Mouse (Mus musculus) c-Kit-positive CD71-negative TER-119-negative erythroid progenitor cells, embryonic 14.5 days (primary cell): ENCODE results near the gene Mcfd2.
A peak's percentile ranks its signal among the peaks of the same experiment; 100 is the strongest.
"Not testable (repeated sequence)": the region's sequence is repeated elsewhere in the genome, so short reads cannot be mapped to it uniquely, and the experiment has no call there.

ENCODE experiments used
- DNase-seq: peaks from one replicate; pipeline ENCODE4 v3.0.0-alpha.2; 2013; ENCODE audit warnings: low read depth

Gene Mcfd2

DNA sequence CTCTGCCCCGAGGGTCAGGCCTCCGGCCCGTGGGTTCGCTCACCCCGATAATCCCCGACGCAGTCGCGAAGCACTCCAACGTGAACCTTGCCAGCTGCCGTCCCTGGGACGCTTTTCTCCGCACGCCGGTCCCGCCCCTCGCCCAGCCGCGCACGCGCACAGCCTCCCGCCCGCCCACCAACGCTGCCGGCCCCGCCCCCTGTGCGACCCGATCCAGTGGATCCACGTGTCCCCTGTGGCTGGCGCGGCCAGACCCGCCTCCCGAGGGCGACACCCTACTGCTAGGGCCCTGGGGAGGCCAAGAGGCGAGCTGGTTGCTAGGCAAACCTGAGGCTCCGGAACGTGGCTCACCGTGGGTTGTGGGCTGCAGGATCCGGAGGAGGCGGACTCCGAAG is at the start of gene Mcfd2:
TSS of gene Mcfd2 (minus strand) at position 144 of the 395 bp plus-strand sequence.
- DNase-seq = peak; percentile 75

DNA sequence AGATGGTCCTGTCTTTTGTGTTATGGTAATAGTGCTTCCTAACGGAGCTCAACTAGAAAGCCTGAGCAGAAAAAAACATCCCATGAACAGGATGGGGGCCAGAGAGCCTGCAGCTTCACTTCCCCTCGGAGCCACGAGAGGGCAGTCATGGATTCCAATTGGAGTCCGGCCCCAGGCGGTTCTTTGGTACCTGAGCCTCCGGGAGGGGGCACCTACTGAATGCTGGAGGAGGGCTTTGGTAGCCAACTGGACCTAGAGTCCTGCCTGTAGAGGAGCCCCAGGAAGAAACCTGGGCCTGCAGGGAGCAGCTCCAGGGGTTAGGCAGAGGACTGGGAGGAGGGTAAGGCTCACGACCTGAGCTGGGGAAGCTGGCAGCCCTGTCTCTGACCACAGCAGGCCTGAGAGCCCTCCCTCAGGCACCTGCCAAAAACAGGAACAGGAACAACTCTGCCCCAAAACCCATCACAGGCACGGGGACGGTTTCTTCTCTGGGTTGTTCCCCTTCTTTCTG is 49.3 kb upstream of the Mcfd2 start:
- peak; percentile 83 for DNase-seq

DNA sequence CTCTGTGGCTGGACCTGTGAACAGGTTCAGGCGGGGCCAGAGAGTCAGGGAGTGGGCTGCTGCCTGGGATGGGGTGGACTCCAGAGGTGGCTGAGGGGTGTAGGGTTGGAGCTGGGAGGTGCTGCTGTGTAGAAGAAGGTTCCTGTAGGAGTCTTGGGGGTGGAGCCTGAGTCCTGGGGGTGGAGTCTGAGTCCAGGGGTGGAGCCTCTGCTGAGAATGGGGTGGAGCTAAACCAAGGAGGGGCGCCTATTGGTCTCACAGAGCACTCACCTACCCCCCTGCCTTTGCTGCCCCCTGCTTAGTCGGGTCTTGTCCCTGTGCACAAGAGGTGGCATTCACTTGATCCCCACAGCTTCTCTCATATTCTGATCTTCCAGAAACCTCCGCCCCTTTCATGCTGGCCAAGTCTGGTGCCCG is 48.8 kb upstream of the Mcfd2 start:
- DNase-seq = peak; percentile 31

- DNase-seq = no peak
These were observed 48.4 kb upstream of the Mcfd2 start for GRCm38 (mm10) chr17:87314121-87314520.

DNA sequence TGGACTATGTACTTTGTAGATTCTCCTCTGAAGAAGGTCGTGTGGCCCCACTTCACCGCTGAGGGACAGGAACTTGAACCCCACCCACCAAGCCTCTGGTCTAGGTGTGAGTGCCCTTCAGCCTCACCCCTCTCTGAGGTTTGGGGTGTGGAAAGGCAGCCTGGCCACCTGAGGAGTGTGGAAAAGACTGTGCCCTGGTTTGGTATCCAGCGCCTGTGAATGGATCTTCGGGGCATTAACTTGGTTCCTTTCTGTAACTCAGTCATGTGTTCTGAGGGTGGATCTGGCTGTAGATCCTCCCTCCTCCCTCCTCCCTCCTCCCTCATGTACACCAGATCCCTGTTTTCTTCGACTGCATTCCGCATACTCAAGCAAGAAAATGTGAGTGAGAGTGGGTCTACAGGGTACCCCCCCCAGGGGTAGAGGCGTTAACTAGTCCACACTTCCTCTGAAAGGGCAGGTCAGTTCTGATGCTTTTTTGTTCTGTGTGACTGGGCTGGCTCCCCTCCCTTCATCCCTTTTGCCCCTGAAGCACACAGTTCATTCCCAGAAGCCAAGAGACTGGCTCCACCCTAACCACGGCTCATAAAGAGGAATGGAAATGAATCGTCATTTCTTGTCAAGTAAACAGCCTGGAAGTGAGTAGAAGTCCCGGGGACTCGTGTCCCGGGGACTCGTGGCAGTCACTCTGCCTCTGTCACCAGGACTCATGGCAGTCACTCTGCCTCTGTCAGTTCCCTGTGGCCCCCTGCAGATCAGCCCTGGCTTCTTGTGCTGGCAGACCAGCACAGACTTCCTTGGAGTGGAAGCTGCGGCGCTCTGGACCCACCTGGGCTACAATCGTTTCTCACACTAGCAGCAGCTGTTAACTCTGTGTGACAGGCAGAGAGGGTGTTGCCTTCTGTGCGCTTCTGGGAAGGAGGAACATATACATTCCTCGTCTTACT is 47.5 kb upstream of the Mcfd2 start:
- no peak for DNase-seq

DNA sequence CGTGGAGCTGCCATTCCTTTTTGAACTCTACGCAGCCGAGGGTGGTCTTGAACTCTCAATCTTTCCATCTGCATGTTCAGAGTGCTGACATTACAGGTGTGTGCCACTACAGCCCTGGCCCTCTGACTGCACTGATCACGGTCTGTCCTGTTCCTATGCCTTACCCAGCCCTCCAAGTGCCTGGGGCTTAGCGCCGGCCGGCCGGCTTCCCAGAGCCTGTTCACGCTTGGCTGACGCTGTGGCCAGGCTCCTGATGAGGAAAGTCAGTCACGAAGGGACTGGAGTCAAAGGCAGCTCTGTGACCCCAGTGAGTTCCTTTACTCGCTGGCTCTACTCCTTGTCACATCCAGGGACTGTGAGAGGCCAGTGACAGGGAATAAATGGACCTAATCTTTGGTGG is 46.6 kb upstream of the Mcfd2 start:
- DNase-seq = no peak

- no peak for DNase-seq
These were observed 44.8 kb upstream of the Mcfd2 start for GRCm38 (mm10) chr17:87310497-87310896.

DNA sequence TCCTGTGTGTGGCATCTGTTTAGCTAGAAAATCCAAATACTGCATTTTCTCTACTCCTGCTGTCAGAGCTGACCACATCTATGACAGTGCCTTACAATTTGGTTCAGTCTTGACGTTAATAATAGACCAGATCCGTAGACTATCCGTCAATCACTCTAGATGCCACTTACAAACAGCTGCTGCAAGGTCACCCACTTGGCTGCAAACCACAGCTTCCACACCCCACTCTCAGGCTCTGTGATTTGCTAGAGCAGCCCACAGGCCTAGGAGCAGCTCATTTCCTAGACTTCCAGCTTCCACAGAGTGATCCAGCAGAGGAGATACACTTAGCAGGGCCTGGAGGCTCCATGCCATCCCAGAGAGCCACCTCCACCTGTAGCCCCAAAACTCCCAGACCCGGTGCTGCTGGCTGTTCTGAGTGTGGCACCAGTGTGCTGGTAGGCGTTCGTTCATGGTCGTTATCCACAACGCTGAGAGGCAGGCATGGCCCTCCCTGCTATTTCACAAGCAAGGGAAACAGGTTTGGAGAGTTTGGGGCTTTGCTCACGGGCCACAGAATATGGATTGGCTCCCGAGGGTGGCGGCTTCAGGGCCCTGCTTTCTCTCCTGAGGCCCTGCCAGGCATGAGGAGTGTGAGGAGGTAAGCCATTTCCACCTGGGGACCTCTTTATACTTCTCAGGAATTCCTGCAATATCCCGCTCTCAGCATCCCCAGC is 43.5 kb upstream of the Mcfd2 start:
- DNase-seq = no peak

GRCm38 (mm10) chr17:87306746-87307145 is 41.0 kb upstream of the Mcfd2 start:
- no peak for DNase-seq

DNA sequence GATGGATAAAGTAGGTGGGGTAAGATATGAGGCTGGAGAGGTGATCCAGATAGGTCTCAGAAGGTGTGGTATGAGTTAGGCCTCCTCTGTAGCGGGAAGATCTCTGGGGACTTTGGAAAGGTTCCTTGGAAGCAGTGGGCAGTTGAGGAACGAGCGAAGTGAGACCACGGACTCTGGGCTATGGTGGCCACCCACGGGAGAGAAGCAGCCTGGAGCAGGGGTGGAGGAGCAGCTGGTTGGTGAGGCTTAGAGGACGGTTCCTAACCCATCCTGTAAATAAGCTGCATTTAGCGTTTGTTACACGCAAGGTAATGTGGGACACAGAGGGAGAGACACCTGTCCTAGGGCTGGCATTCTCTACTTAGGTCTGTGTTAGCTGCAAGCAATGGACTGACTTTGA is 39.3 kb upstream of the Mcfd2 start:
- no peak for DNase-seq

DNA sequence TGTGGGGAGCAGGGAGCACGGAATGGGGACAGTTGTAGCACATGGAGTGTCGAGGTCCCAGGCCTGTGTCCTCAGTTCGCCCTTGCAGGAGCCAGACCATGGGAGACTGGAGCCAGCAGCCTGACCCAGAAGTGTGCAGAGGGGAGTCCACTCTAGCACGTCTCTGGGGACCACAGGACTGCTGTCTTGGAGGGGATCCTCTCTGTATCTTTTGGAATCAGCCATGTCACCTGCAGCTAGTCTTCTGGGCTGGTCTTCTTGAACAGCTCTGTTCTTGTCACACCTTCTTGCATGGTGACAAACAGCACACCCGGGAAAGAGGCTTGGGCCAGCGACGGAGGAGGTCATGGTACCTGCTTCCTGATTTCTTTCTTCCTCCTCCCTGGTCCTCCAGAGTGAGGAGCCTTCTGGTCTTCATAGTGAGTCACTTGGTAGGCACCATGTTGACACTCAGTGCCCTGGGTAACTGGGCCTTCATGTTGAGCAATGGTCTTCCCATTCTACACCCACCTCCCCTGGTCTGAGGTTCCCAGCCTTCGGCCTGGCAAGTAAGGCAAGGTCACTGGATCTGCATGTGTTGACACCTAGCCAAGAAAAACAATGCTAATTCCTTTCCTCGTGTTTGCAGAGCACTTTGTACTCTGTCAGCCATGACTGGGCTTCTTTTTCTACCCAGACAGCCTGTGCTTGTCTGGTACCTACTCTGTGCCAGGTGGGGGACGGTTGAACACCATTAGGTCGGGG is 38.6 kb upstream of the Mcfd2 start:
- DNase-seq = no peak

GRCm38 (mm10) chr17:87302014-87302794 is 36.5 kb upstream of the Mcfd2 start:
- no peak for DNase-seq

DNA sequence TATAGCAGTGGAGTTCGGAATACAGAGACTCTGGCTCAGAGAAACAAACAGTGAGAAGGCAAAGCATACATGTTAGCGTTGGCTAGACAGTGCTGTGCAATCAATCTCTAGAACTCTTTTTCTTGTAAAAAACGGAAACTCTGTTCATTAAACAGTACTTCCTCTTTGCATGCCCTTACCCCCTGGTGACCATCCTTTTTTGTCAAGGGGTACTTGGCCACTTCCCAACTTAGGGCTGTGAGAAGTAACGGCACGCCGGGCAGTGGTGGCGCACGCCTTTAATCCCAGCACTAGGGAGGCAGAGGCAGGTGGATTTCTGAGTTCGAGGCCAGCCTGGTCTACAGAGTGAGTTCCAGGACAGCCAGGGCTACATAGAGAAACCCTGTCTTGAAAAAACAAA is 35.9 kb upstream of the Mcfd2 start:
- DNase-seq = not testable (repeated sequence)

- no peak for DNase-seq
These were observed 34.6 kb upstream of the Mcfd2 start for GRCm38 (mm10) chr17:87300340-87300739.

DNA sequence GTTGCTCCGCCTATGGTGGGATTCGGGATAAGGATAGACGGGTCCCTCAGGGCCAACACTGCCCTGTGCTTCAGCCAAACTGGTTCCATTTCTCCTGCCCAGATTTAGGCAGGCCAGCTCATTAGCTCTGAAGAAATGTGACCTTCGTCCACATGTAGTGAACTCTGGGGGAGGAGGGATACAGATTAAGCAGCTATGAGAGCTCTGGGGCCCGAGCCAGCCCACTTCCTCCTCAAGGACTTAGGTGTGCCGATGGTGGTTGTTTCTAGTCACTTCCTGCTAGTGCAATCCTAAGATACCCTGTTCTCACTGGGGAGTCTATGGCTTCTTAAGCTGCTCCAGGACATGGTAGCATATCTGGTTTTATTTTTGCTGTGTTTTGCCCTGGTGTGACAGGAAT is 33.2 kb upstream of the Mcfd2 start:
- DNase-seq = no peak

DNA sequence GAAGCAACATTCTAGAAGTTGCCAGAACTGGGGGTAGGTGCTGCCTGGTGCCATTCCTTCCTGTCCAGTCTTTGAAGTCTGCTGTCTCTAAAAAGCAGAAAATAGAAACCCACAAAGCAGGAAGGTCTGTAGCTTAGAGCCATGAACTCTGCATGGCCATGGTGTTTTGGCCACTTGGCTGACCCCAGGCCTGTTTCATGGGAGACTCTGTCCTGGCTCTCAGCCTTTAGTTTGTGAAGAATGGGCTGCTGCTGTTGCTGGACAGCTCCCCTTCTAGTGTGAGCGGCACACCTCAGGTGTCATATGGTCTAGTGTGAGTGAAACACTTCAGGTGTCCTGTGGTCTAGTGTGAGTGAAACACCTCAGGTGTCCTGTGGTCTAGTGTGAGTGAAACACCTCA is 31.0 kb upstream of the Mcfd2 start:
- DNase-seq = not testable (repeated sequence)

DNA sequence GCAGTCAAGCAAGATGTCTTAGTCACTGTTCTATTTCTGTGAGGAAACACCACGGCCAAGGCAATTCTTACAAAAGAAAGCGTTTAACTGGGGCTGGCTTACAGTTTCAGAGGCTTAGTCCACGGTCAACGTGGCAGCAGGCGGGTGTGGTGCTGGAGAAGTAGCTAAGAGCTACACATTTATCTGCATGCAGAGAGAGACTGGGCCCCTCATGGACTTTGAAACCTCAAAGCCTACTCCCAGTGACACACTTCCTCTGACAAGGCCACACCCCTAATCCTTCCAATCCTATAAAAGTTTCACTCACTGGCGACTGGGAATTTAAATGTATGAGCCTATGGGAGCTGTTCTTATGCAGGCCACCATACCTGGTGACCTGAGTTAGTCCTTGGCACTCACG is 30.0 kb upstream of the Mcfd2 start:
- no peak for DNase-seq

DNA sequence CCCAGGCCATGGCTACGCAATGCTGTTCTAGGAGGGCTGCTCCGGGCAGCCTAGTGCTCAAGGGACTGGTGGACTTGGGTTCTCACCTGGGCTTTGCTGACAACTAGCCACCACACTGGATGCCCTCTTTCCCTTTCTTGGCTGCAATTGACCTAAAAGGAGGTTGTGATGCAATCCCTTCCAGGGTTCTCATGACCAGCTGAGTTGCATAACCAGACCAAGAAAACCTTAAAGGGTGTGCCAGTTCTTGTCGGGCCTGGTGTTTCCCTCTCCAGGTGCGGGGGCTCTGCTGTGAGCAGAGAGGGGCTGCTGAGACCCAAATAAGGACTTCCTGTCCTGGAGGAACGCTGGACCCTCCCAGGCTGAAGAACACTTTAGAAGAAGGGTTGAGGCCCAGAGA is 27.4 kb upstream of the Mcfd2 start:
- DNase-seq = no peak

- DNase-seq = no peak
These were observed 26.0 kb upstream of the Mcfd2 start for GRCm38 (mm10) chr17:87291782-87292181.

DNA sequence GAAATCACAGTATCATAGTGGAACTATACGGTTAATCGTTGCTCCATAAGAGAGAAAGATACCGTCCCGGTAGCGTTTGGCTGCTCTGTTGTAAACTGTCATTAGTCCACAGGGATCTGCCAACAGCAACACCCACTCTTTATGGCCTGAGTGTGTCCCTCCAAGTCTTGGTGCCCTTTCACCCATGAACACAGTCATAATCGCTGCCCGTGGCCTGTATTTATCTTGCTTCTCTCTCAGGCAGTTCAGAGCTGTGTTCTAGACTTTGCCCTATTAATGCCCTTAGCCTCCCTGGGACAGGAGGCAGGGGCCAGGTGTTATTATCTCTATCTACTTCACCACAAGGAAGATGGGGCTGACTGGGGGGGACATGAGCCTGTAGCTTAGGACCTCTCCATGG is 25.3 kb upstream of the Mcfd2 start:
- no peak for DNase-seq

DNA sequence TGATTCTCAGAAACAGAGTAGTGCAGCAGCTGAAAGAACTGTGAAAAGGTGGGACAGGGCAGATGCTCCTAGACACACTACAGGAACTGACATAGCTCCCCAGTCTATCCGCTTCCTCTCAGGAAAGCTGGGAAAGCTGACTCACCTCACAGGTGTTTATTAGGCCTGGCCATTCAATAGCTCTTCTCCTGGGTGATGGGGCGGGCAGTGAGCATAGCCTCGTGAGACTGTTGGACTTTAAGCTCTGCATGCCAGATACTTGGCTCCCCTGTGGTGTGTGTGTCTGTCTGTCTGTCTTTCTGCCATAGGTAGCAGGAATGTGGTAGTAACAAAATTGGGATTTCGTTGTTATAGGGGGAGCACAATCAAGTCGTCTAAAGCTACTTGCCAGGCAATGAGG is 23.6 kb upstream of the Mcfd2 start:
- DNase-seq = no peak

GRCm38 (mm10) chr17:87288131-87288530 is 22.4 kb upstream of the Mcfd2 start:
- no peak for DNase-seq
